Mouse (Mus musculus): ENCODE data around the gene Raly.
"Not testable (repeated sequence)": the region's sequence is repeated elsewhere in the genome, so short reads cannot be mapped to it uniquely, and the experiment has no call there.

Gene Raly

DNA sequence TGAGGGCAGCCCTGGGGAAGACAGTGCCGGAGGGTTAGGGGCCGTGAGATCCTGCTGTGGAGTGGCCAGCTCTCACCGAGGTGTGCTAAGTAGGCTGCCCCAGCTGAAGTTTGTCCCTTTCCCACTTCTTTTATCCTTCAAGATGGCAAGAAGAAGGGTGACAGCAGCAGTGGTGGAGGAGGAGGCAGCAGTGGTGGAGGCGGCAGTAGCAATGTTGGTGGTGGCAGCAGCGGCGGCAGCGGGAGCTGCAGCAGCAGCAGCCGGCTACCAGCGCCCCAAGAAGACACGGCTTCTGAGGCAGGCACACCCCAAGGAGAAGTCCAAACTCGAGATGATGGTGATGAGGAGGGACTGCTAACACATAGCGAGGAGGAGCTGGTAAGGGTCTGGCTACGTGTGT is 72.8 kb downstream of the Raly start:
- no peak for DNase-seq

DNA sequence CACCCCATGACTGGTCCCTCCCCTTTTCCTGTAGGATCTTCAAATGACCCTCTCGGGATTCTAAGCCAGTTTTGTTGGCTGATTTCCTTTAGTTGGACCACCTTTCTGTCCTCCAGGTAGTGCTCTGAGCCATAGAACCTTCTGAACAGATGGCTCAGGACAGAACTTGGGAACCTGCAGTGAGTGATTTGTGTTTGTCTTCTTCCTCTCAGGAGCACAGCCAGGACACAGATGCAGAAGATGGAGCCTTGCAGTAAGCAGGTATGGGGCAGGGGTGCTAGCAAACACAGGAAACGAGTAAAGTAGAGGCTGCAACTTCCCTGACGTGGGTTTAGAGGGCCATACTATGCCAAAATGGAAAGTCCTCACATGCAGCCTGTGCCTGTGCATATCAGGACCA is 74.8 kb downstream of the Raly start:
- no peak for DNase-seq

DNA sequence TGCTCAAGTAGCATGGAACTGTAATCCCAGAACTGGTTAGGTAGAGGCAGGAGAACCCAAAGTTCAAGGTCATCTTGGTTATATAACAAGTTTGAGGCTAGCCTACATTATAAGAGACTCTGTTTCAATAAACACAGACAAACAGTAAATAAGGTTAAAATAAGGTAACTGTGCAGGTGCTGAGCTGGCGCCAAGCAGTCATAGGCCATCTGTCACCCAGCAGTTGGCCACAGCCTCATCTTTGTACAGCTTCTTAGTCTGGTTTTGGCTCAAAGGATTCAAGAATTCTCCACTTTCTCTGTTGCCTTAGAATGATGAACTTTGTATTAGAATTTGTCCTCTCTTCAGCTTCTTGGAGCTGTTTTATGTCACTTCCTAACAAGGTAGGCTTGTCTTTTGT is 77.2 kb downstream of the Raly start:
- DNase-seq: no peak

DNA sequence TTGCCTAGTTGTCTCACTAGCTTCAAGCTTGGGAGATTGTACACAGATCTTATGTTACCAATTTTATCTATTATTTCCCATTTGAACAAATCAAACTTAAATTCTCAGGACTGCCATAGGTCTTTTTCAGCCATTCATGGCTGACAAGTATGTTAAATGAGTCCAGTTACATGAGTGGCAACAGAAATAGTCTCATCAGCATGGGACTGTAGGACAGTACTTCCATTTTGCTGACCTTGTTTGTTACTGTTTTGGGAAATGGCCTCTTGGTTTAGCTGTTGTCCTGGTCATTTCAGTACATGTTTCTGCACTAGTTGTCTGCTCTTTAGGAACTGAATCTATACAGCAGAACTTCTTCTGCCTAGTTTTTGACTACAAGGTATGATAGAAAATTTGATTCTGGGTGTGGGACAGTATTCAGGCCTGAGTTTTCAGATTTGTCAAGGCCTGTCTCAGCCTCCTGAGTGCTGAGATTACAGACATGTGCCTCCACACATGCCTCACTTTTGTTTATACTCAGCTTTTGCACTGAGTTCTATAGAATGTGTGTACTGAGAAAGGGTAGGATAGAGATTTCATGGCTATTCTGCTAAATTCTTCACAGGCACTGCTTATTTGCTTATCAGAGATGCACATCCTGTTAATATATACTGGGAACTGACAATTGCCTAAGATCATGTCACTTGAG is 79.2 kb downstream of the Raly start:
- no peak for DNase-seq

DNA sequence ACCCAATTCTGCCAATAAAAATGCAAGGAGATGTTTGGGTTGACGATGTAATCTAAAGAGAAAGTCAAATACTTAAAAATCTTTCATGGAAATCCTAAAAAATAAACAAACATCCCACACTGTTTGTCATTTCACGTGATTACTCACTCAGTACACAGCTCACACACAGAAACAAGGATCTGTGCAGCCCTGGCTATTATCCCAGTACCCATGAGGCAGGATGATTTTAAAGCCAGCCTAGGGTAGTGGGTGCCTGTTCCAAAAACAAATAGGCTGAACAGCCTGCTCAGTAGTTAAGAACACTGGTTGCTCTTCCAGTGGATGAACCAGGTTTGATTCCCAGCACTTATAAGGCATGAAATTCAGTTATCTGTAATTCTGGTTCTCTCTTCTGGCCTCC is 85.7 kb downstream of the Raly start:
- DNase-seq: no peak

DNA sequence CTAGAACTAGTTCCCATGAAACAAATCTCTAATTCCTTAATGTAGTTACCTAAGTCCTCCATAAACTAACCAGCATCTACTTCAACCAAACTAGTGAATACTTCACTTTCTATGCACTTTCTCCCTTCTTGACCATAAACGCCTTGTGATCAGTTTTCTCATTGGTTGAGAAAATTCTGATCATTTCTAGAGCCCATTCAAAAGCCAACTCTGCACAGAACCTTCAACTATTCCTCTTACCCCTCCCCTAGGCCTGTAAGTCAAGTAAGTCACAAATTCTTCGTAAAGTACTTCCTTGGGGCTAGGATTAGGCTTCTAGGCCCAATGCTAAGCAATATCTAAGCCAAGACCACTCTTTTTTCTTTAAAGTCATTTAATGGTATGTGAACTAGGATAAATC is 100.7 kb downstream of the Raly start:
- no peak for DNase-seq

DNA sequence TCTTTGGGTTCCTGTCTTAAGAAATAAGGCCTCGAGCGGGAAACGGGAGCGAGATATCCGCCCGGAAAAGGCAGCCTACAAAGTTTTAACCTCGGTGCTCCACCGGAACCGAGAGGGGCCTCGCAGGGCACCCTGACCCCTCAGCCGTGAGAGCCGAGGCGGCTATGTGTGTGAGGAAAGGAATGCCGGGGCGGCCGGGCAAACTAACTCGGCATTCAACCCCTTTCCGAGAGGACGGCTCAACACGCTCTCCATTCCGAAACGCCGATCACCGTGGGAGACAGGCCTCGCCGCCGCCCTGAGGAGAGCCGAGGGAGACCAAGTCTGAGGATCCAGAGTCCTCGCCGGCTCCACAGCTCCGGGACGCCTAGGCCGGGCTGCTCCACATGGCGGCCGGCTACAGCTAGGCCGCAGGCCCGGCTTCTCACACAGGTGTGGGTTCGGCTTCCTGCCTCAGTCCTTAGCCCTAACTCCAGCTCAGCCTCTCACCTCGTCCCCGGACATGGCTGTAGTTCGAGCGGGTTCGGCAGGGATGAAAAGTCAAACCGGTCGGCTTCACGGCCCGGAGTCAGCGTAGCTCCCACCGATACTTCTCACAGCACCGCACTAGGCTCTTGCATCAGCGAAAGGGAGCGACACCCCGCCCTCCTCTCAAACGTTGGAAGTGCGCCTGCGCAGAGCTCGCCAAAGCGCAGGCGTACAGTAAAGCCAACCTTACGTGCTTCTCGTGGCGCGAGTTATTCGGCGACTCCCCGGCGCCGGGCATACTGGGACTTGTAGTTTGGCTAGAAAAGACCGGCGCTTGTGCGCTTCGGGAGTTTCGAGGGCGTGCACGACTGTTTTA is 101.5 kb downstream of the Raly start, which contains the start of gene Eif2s2:
Eif2s2 (minus strand) TSS at position 735 of the 844 bp plus-strand sequence.
- DNase-seq: peak; percentile 97

DNA sequence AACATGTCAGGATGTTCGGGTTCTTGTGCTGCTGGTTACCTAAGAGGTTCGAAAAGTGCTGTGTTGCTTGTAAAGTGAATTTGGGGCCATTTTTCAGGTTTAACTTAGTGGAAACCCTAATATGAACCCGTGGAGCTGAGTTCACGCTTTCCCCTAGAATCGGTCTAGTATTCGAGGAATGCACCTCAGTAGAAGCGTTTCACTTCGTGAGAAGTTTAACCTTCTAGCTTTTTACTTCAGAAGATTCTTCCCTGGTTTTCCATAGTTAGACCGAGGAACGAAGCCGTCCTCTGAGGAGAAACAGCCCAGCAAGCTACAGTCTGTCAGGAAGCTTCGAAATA is 102.1 kb downstream of the Raly start:
- no peak for DNase-seq

DNA sequence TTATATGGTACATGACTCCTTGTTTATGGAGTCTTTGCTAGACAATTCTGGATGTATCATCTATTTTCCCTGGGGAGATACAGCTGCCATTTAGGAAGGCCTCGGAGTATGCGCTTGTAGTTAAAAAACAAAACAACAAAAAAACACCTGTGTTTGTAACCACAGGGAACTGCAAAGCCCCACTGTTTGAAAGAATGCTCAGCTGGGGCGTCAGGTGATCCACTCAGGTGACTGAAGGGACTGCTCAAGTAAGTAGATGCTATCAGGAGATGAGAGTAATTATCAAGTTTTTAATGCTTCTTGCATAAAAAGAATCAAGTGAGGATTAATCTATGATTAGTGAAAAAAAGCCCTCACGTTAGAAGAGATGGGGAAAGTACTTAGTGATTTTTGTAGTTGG is 102.7 kb downstream of the Raly start:
- no peak for DNase-seq

DNA sequence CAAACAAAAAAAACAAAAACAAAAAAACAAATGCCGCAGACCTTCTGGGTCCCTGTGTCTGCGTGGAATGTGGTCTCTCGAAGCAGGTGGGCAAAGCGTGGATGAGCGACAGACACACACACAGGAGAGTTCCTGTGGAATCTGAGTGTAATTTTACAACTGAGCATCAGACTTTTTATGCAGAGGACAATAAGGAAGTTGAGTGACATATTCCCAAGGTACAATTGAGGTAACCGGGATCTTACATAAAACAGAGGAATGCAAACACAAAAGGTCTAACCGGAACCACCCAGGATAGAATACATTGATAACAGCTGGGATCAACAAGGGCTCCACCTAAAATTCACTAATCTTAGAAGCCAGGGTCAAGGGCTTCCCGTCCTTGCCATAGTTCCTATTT is 108.1 kb downstream of the Raly start:
- DNase-seq: not testable (repeated sequence)

DNA sequence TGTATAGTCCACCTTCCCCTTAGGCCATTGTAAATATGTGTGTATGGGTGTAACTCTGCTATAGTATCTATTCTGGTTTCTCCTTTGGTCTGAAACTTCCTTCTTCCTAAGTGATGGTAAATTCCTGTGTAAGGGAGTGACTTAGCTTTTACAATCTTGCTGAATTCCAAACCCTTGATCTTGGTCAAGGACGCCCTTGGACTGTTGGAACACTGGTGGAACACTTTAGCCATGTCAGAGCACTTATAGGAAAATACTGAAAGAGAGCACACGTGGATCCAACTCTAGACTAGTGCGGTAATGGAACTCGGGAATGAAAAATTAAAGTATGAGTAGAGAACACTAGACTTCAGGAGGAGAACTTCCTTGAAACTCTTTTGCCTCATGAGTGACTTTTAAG is 108.5 kb downstream of the Raly start:
- not testable (repeated sequence) for DNase-seq

DNA sequence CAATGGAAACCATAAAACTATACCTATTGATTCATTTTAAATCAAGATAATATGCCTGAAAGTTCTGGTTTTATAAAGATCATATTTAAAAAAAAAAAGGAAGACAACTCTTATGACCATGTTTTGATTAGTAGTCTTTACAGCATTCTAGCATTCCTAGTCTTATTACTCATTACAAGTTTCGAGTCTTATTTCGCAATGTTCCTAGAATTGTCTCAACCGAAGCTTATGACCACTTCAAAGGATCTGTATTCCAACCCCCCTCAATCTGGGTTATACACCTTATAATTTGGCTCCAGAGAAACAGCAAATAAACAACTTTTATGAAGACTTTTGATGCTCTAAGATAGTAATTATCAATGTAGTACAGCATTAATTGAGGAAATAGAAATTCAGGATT is 111.2 kb downstream of the Raly start:
- no peak for DNase-seq

DNA sequence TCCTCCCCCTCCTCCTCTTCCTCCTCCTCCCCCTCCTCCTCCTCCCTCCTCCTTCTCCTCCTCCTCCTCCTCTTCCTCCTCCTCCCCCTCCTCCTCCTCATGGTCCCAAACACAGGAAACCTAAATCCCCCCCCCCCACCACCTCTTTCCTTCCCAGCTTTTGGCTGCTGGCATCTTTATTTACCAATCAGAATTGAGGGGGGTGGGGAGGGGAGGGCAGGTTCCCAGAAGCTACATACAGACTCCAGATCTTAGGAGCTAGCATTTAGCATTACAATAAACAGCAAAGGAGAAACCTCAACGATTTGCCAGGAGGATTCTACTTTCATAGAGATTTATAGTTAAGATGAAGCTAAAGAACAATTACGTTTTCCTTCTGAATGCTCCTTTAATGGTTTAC is 114.9 kb downstream of the Raly start:
- no peak for DNase-seq

DNA sequence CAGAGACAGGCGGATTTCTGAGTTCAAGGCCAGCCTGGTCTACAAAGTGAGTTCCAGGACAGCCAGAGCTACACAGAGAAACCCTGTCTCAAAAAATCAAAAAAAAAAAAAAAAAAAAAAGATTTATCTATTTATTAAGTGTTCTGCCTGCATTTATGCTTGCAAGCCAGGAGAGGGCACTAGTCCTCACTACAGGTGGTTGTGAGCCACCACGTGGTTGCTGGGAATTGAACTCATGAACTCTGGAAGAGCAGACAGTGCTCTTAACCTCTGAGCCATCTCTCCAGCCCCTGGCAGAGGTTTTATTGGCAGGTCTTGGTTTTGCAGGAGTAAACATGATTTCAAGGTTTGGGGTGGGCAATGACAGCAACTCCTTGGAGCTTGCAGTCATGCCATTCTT is 117.3 kb downstream of the Raly start:
- not testable (repeated sequence) for DNase-seq

DNA sequence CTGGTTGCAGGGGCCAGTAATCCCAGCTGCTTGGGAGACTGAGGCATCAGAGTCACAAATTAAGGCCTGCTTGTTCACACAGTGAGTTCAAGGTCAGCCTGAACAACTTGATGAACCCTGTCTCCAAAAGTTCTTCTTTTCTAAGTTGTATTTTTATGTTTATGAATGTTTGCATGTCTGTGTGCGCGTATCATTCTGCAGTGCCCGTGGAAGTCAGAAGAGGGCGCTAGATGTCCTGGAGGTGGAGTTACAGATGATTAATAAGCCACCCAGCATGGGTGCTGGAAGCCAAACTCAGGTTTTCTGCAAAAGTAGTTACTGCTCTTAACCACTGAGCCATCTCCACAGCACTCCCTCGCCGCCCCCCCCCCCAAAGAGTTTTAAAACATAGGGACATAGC is 118.9 kb downstream of the Raly start:
- DNase-seq: no peak

DNA sequence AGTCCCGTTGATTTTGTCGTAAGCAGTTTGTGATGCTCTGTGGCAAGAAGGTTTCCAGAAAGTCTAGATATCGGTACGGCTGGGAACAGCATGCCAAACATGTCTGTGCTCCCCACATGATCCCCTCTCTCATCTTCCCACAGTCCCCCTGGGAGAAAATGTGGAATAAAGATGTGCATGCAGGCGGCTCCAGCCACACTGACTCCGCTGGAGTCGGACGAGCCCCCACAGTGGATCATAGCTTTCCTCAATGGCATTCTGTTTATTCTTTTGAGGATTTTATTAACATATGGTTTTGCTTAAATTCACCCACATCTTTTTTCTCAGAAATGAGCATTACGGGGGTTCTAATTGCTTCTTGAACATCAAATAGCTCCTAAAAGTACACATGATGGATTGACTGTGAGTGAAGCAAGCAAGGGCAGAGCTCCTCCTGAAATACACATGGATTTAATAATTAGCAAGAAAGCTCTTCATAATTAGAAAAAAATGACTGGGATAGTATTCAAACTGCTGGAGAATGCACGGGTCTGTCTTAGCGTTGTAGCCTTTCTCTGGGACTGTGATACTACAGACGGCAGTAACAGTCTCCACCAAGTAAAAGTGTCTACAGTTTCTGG is 125.1 kb downstream of the Raly start:
- DNase-seq: no peak

DNA sequence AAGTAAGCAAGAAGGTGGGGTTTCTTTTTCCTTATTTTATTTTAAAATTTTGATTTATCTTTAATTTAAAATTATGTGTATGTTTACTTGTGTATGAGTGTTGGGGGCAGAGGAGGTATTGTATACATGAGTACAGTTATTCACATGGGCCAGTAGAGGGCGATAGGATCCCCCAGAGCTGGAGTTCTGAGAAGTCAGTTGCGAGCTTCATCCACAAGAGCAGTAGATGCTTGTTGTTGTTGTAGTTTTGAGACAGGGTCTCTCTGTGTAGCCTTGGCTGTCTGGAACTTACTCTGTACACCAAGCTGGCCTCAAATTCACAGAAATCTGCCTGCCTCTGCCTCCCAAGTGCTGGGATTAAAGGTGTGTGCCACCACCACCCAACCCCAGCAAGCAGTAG is 125.7 kb downstream of the Raly start:
- DNase-seq: peak; percentile 18

Measured in lung, postnatal 36 days (tissue).